Mouse (Mus musculus): ENCODE measurements around the gene Agbl2. TPM values are rescaled to one million over a fixed set of nuclear protein-coding genes. Genes with fewer than 3 reads are reported as not detected.

Gene Agbl2
- polyA plus RNA-seq, 1 experiment from 2014 or later: 0.43 TPM

DNA sequence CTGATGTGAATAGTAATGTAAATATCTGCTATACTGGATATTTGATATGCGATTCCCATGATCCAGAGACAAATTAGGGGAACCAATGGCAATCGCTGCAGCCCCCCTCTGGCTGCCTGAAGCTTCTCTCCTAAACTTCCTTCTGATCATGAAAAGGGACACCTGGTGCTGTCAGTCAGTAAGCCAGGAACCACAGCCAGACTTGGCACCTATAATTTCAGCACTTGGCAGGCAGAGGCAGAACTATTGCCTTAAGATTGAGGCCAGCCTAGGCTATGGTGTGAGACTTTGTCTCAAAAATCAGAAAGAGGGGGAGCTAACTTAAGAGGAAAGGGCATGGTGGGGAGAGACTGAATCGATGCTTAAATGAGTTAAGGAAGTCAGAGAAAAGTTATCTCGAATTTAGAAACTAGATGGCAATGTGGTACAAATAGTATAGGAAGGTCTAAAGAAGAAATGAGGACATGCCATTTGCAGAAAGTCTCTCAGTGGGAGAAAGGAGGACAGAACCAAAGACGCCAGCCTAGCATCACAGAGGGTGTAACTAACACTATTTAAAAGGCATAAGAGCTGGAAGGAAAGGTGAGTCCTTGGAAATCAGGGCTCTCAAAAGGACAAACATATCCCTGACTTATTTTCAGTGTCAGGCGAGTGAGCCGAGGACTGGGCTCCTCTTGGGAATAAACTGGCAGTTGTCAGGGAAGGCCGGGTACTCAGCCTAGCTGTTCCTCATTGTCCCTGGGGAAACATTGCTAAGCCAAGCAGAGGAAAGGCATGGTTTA lies 88.8 kb downstream of the Agbl2 start:
- no peak overlapping the region for H3K4me2 ChIP-seq (ENCODE audit: low read depth, low read length)
- no peaks in the 10 kb centered on the region for H3K36me3 ChIP-seq (ENCODE audit: control insufficient read depth, insufficient read depth, low read length)
- no peak overlapping the region for H3K9ac ChIP-seq (ENCODE audit: low read length)
- no peak for ATAC-seq (ENCODE audit: insufficient read depth, low FRiP score)
- H3K27me3 ChIP-seq (ENCODE audit: control insufficient read depth, insufficient read depth, low read length): no peaks in the 10 kb centered on the region
- WGBS: 60% methylated on average over 8 of the region's 8 CpGs
- no peaks in the 10 kb centered on the region for H3K9me3 ChIP-seq (replicated peaks; ENCODE audit: control insufficient read depth, low read length)
- peaks cover 10% of the 10 kb centered on the region for H3K4me1 ChIP-seq (ENCODE audit: control insufficient read depth, insufficient read depth, low read length)
- no peak overlapping the region for H3K27ac ChIP-seq (ENCODE audit: low read length)
- no peak overlapping the region for H3K4me3 ChIP-seq (replicated peaks; ENCODE audit: low read length)

DNA sequence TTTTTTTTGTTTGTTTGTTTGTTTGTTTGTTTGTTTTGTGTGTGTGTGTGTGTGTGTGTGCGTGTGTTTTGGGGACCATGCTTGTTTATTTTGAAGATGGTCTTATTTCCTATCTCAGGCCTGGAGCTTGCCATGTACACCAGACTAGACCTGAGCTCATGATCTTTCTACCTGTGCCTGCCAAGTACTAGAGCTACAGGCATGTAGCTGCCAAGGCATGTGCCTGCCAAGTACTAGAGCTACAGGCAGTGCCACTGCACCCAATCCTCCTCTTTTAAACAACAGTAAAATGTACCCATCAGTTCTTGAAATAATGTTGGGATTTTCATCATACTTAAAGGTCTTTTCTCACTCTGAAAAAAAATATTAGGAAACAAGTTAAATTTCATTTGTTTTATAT lies 91.5 kb downstream of the Agbl2 start:
- no peak overlapping the region for H3K4me3 ChIP-seq (replicated peaks; ENCODE audit: low read length)
- no peak overlapping the region for H3K4me2 ChIP-seq (ENCODE audit: low read depth, low read length)
- WGBS: 71% methylated on average over 1 of the region's 1 CpGs

DNA sequence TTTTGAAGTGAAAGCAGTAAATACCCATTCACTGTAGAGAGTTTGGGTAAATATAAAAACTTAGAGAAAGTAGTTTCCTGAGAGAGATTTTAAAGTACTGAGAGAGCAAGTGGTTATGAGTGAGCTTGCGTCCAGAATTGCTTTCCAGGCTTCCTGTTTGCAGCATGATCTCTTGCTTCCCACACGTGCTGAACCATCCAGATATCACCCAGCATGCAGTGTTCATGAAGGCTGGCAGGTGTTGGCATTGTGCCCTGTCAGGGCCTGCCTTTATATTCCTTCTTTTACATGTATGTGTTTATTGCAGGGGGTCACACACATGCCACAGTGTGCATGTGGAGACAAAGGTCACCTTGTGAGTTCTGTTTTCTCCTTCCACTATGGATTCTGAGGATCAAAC lies 92.7 kb downstream of the Agbl2 start:
- H3K4me2 ChIP-seq (ENCODE audit: low read depth, low read length): no peak overlapping the region
- H3K4me3 ChIP-seq (replicated peaks; ENCODE audit: low read length): no peak overlapping the region
- H3K9me3 ChIP-seq (replicated peaks; ENCODE audit: control insufficient read depth, low read length): no peaks in the 10 kb centered on the region
- no peaks in the 10 kb centered on the region for H3K36me3 ChIP-seq (ENCODE audit: control insufficient read depth, insufficient read depth, low read length)
- 63% methylated on average over 2 of the region's 2 CpGs for WGBS
- peaks cover 4% of the 10 kb centered on the region for H3K4me1 ChIP-seq (ENCODE audit: control insufficient read depth, insufficient read depth, low read length)
- H3K9ac ChIP-seq (ENCODE audit: low read length): no peak overlapping the region
- no peak for ATAC-seq (ENCODE audit: insufficient read depth, low FRiP score)
- H3K27me3 ChIP-seq (ENCODE audit: control insufficient read depth, insufficient read depth, low read length): no peaks in the 10 kb centered on the region
- H3K27ac ChIP-seq (ENCODE audit: low read length): no peak overlapping the region

More for the DNA sequence above, 91.5 kb downstream of the Agbl2 start:
- Histone ChIP-seq H3K36me3 (ENCODE audit: control insufficient read depth, insufficient read depth, low read length) (no peaks in the 10 kb centered on the region), H3K27me3 (ENCODE audit: control insufficient read depth, insufficient read depth, low read length) (no peaks in the 10 kb centered on the region), H3K27ac (ENCODE audit: low read length) (no peak overlapping the region), H3K9me3 (replicated peaks; ENCODE audit: control insufficient read depth, low read length) (no peaks in the 10 kb centered on the region), H3K9ac (ENCODE audit: low read length) (no peak overlapping the region), H3K4me1 (ENCODE audit: control insufficient read depth, insufficient read depth, low read length) (peaks cover 10% of the 10 kb centered on the region)
- no peak for ATAC-seq (ENCODE audit: insufficient read depth, low FRiP score)

DNA sequence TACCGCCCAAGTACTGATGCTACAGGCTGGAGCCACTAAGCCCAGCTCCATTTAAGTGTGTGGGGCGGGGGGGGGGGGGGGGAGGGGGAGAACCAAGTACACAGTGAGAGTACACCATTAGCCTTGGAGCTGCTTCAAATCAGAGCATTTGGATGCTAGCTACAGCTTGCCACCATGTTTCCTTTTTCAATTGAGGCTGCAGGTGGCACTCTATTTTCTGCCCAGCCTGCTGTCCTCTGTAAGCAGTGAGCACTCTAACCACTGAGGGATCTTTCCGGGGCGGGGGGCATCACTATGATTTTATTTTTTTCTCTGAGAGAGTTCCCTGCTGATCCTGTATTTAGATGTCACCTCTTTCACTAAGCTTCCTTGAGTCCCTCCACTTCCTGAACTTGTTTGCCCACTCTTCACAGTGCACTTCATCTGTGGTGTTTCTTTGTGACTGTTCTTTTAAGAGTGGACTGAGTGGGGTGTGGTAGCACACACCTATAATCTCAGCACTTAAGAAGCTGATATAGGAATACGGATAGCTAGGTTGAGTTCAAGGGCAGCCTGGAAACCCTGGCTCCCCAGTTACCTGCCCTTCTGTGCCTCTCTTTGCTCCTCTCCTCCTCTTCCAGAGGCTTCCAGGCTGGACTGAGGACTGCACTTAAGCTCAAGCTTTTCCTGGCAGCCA lies 95.2 kb downstream of the Agbl2 start:
- Histone ChIP-seq H3K9me3 (replicated peaks; ENCODE audit: control insufficient read depth, low read length) (no peaks in the 10 kb centered on the region), H3K4me2 (ENCODE audit: low read depth, low read length) (no peak overlapping the region), H3K36me3 (ENCODE audit: control insufficient read depth, insufficient read depth, low read length) (no peaks in the 10 kb centered on the region), H3K4me1 (ENCODE audit: control insufficient read depth, insufficient read depth, low read length) (no peaks in the 10 kb centered on the region), H3K27ac (ENCODE audit: low read length) (no peak overlapping the region), H3K27me3 (ENCODE audit: control insufficient read depth, insufficient read depth, low read length) (no peaks in the 10 kb centered on the region), H3K4me3 (replicated peaks; ENCODE audit: low read length) (no peak overlapping the region), H3K9ac (ENCODE audit: low read length) (no peak overlapping the region)
- no peak for ATAC-seq (ENCODE audit: insufficient read depth, low FRiP score)
- 58% methylated on average over 5 of the region's 5 CpGs for WGBS

DNA sequence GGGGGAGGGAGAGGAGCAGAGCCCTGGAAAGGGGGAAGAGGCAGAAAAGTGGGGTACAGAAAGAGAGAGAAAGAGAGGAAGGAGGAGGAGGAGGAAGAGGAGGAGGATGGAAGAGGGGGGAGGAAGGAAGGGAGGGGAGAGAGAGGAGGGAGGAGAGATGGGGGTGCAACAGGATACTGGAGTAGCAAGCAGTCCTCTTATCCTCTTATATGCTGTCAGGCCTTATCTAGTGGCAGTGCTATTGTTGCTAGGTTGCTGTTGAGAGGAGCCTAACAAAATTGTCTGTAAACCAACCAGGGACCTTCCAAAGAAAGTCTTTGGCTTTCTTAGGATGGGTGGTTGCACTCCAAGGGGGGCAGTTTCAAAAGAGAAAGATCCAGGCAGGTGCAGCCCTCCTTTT lies 96.9 kb downstream of the Agbl2 start:
- Histone ChIP-seq H3K36me3 (ENCODE audit: control insufficient read depth, insufficient read depth, low read length) (no peaks in the 10 kb centered on the region), H3K9me3 (replicated peaks; ENCODE audit: control insufficient read depth, low read length) (no peaks in the 10 kb centered on the region)
- ATAC-seq (ENCODE audit: insufficient read depth, low FRiP score): no peak

DNA sequence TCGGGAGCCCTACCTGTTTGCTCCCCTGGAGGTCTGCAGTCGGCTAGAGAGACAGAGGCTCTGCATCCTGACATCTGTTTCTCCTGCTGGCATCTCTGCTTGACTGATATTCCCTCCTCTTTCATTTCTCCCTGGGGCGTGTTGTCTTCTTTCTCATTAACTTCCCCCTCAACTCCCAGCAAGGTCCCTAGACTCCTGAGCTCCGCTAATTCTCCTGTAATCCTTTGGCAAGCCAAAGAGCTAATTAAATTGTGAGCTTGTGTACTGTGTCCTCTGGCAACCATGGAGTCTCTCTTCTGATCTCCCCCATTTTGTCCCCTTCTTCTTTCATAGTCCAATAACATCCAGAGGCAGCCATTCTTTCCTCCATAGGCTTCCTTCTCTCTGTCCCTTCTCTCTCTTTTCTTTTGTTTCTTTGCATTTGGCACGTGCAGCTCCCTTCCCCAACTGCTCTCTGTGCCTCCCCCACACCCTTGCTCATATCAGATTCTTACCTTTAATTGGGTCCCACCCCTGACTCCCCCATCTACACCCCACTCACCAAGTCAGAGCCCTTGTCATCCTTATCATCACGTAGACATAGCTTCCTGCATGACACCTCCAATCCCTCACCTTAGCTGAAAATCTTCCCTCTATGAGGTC lies 97.7 kb downstream of the Agbl2 start:
- Histone ChIP-seq H3K4me1 (ENCODE audit: control insufficient read depth, insufficient read depth, low read length) (peaks cover 4% of the 10 kb centered on the region; the same call in 1 of the 2 replicates), H3K27me3 (ENCODE audit: control insufficient read depth, insufficient read depth, low read length) (peaks cover under 1% of the 10 kb centered on the region; the same call in 1 of the 2 replicates), H3K4me3 (replicated peaks; ENCODE audit: low read length) (no peak overlapping the region), H3K9me3 (replicated peaks; ENCODE audit: control insufficient read depth, low read length) (no peaks in the 10 kb centered on the region), H3K4me2 (ENCODE audit: low read depth, low read length) (no peak overlapping the region), H3K27ac (ENCODE audit: low read length) (no peak overlapping the region), H3K9ac (ENCODE audit: low read length) (no peak overlapping the region), H3K36me3 (ENCODE audit: control insufficient read depth, insufficient read depth, low read length) (no peaks in the 10 kb centered on the region)
- no peak for ATAC-seq (ENCODE audit: insufficient read depth, low FRiP score)
- 39% methylated on average over 6 of the region's 6 CpGs for WGBS

More for the DNA sequence above, 96.9 kb downstream of the Agbl2 start:
- Histone ChIP-seq H3K27me3 (ENCODE audit: control insufficient read depth, insufficient read depth, low read length) (no peaks in the 10 kb centered on the region), H3K4me2 (ENCODE audit: low read depth, low read length) (no peak overlapping the region), H3K4me1 (ENCODE audit: control insufficient read depth, insufficient read depth, low read length) (no peaks in the 10 kb centered on the region), H3K27ac (ENCODE audit: low read length) (no peak overlapping the region), H3K9ac (ENCODE audit: low read length) (no peak overlapping the region), H3K4me3 (replicated peaks; ENCODE audit: low read length) (no peak overlapping the region)

DNA sequence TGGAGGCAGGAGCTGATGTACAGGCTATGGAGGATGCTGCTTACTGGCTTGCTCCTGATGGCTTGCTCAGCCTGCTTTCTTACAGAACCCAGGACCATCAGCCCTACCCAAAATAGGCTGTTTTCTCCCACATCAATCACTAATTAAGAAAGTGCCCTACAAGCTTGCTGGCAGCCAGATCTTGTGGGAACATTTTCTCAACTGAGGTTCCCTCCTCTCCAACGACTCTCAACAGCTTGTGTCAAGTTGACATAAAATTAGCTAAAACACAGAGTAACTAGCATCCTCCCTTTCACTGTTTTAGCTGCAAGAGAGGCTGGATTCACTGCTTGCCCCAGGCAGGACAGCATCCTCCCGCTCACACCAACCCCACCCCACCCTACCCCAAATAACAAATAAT lies 99.3 kb downstream of the Agbl2 start:
- WGBS: 74% methylated on average over 2 of the region's 2 CpGs
- Histone ChIP-seq H3K27ac (ENCODE audit: low read length) (no peak overlapping the region), H3K4me1 (ENCODE audit: control insufficient read depth, insufficient read depth, low read length) (peaks cover 6% of the 10 kb centered on the region; the same call in 1 of the 2 replicates), H3K9me3 (replicated peaks; ENCODE audit: control insufficient read depth, low read length) (no peaks in the 10 kb centered on the region), H3K36me3 (ENCODE audit: control insufficient read depth, insufficient read depth, low read length) (no peaks in the 10 kb centered on the region), H3K4me3 (replicated peaks; ENCODE audit: low read length) (no peak overlapping the region), H3K9ac (ENCODE audit: low read length) (no peak overlapping the region), H3K27me3 (ENCODE audit: control insufficient read depth, insufficient read depth, low read length) (peaks cover 15% of the 10 kb centered on the region), H3K4me2 (ENCODE audit: low read depth, low read length) (no peak overlapping the region)
- ATAC-seq (ENCODE audit: insufficient read depth, low FRiP score): no peak
